Mouse (Mus musculus) naive thymus-derived CD4-positive, alpha-beta T cell, adult 2 months (primary cell): ENCODE measurements around the gene Pklr.

Experiments used
- DNase-seq: peaks from one replicate; pipeline ENCODE4 v3.0.0-alpha.2; 2011; ENCODE audit warnings: low read depth

The Pklr gene

DNA sequence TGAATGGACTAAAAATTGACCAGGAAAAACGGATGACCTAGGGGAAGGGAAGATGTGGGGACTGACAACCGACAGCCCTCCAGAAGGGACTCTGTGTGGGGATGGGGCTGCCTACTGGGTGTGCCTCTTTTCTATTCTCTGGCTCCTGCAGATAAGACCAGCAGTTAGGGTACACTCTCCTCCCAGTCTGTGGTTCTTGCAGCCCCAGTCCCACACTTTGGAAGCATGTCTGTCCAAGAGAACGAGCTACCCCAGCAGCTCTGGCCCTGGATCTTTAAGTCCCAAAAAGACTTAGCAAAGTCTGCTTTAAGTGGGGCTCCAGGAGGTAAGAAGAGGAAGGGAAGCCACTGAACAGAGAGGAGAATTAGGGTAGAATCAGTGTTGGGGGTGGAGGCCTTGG lies at the start of gene Pklr:
Gene Pklr, plus strand, starts transcription at position 185 of the 400 bp plus-strand sequence.
- no peak for DNase-seq

DNA sequence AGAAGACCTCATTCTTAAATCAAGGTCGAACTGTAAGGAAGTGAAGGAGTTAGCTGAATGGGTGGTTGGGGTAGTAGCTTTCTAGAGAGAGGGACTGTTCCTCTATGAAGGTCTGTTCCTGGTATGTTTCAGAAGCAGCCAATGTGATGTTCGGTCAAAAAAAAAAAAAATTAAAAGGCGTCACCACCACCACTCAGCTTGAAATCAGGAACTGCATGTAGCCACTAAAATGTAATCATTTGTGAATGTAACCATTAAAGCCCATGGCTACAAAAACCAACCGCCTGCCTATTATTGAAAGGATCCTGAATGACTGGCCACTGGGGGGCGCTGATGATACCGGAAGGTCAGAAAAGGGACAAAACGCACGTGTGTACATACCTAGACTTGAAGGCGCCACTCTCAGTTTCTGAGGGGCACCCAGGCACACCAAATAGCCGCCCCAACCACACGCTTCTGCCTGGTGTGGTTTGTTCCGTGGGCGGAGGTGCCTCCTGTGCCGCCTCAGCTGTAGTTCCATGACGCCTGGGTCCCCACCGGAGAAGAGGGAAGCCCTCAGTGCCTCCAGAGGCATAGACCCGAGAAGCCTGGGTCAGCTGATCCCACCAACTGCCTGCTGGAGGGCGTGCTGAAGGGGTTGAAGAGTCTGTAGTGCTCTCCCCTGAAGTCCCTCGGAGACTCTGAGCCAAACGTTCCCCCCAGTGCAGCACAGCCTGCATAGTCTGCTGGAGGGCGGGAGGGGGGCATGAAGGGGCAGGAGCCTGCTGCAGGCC lies 48.4 kb upstream of the Pklr start:
- peak; percentile 92 for DNase-seq

DNA sequence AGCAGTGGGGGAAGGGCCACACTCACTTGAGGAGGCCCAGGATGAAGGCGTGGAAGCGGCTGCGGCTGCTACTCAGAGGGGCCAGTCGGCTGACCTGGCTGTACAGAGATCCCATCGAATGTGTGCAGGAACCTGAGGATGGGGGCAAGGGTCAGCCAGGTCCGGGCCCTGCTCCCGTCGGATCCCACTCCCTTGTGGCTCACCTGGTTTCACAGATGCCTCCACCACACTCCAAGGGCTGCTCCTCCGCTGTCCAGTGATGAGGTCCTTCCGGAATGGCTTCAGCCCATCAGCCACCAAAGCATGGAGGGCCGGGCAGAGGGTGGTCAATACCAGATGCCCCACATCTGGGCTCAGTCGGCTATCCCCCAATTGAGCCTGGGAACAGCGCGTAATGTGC lies 47.0 kb upstream of the Pklr start:
- DNase-seq: no peak

DNA sequence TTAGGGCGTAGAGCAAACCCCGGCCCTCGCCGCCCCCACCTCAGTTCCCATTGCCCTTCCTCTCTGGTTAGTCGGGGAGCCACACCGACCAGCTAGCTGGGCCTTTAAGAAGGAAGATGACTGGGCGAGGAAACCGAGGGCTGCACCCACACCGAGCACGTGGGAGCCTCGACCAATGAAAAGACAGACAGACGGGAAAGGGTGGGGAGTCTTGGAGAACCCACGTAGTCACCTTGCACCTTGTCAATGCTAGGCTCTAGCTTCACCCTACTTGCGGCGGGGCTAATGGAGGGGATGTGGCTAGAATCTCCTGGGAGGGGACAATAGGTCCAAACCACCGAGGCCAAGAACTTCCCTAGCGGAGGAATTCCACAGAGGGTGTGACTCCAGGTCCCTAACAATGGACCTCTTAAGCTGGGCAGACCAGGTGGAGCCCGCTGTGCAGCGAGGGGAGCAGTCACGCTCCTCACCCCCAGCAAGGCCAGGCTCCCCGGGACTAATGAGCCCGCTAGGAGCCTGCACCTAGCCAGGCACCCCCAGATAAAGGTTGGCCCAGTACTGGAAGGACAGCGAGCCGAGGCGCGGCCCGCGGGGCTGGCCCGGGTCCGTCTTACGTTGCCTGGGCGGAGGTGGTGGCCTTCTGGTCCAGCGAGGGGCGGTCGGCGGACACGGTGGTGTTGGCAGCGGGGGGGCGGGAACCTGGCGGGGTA lies 45.9 kb upstream of the Pklr start:
- DNase-seq: peak; percentile 91

DNA sequence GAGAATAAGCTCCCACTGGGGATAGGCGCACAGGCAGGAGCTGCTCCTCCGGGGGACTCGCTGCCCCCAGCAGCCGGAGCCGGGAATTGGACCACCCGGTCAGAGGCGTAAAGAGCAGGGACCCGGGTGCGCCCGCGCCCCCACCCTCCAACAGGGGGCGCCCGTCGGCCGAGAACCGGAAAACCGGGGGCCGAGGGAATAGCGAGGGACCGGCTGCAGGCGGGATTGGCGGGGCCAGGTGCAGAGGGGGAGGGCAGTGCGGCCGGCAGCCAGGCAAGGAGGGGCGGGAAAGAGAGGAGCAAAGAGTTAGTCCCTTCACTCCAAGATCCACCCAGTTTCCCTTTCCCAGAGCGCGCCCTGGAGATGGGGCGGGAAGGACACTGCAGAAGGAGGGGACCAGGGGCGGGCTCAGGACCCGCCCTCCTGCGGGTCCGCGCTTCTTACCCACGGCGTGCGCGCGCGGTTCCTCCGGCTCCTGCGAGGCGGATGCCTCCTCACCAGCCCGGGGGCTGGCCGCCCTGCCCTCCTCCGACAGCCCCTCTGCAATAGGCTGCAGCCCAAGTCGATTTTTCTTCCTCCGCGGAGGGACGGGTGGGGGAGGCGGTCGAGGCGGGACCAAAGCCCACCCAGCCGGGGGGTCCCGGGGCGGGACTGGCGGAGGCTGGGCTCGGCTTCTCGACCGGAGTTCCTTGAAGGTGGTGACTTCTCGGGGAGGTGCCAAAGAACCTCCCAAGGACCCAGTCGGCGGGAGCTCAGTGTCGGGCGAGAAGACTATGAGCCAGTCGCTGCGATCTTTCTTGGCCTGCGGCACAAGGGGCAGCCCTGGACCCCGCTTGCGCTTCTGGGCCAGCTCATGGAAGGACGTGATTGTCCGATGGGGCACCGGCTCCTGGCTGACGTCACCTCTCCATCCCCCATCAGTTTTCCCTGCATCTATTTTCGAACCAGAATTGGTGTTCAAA lies 45.0 kb upstream of the Pklr start:
- peak; percentile 82 for DNase-seq

DNA sequence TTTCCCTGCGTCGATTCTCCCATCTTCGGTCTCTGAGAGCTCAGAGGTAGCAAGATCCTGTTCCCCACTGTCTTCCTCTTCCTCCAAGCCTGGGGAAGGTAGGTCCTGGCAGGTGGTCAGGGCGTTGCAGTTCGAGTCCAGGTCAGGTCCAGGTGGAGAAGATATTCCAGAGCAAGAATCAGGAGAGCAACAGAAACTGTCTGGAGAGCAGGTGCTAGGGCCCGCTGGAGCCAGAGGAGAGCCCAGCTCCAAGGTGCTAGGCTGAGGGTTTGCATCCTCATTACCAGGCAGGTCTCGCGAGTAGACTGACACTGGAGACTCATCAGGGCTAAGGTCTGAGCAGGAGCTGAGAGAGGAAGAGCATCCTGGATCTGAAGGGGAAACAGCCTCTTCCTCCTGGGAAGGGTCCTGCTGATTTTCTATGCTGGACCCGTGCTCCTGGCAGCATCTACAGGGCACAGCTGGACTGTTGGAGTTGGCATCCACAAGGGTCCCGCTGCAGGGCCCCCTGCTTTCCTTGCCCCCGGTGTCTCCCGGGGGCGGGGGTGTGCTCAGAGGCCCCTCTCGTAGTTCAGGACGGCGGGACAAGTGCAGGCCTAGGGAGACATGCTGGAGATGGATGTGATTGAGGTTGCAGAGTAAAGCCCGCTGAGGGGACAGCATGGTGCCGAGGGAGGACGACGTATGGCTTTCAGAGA lies 44.0 kb upstream of the Pklr start:
- DNase-seq: peak; percentile 28

DNA sequence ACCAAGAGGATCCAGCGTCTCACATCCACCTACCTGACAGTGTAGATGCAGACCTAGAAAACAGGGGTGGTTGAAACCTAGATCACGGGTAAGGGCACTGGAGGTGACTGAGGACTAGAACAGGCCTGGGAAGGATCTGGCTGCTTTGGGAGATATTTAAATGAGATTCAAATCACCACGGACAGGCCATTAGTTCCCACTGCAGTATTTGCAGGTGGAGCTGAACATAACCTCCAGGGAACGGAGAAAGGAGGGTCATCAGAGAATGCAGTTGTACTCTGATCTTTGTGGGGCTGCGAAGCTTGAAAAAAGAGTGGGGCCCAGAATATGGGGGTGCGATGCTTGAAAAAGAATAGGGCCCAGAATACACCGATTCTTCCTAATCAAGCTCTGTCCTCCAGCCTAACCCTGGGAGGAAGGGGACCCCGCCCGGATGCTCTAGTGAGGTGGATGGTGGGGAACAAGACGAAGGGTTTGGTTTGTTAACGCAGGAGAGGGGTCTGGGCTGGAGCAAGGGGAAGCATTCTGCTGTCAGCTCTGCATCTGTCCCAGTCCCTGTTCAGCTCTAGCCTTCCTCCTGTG lies 43.3 kb upstream of the Pklr start:
- no peak for DNase-seq

DNA sequence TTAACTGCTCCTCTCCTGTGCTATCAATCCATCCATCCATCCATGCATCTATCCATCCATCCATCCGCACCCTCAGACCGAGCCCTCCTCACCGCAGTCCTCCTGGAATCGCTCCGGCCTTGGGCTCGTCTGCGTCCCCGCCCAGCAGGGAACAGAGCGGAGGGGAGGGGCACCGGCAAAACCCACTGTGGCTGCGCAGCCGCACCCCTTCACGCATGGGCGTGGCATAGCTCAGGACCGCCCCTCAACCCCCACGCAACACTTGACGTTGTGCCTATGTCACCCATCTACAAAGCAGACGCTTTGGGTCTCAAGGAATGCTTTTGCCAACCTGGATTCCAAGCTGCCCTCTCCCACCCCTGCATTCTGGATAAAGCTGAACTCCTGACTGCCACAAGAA lies 42.8 kb upstream of the Pklr start, which contains the start of gene Rusc1:
Gene Rusc1, minus strand, starts transcription at position 137 of the 400 bp plus-strand sequence.
- DNase-seq: peak; percentile 71

DNA sequence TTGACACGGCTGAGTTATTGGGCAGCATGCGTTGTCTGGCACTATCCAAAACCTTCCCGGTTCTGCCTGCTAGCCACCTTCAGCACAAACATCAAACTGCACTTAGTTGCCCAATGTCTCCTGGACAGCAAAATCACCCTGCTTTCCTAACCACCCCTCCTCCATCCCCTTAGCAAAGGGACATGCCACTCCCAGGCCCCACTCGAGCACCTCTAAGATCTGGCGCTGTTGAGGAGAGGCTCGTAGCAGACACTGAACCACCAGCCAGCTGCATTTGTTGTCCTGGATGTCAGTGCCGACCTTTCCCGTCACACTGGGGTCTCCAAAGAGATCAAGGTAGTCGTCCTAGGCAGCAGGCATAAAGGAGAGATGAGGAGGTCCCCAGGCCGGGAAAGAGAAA lies 41.9 kb upstream of the Pklr start:
- no peak for DNase-seq

DNA sequence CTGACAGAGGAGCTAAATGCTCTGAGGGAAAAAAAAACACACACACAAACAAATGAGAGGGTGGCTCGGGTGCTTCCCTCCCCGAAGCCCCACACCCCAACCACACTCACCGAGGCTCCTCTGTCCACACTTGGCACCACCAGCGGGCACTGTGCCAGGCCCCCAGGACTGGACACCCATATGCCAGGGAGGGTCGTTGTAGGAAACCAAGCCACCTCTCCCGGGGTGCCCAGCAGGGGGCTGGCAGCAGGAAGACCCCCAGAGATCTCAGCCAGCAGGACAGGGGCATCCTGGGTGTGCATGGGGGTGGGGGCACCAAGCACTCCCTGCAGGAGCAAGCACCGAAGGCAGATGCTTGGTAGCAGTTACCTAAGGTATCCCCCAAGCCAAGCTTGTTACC lies 35.1 kb upstream of the Pklr start, which contains the start of gene Gm43738:
Gene Gm43738, minus strand, starts transcription at position 289 of the 400 bp plus-strand sequence.
- DNase-seq: no peak

DNA sequence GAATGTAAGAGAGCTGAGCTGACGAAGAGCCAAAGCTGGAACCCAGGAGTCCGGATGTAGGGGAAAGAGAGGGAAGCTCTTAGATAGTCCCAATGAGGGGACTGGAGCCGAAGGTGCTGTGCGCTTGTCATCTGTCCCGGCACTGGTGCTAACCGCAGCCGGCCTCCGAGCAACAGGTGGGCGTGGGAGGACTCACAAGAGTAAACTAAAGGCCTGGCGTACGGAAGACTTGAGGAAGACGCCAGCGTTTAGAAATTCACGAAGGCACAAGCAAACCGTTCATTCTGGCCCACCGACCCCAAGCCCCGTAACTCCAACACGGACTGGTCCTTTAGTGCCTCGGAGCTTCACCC lies 34.5 kb upstream of the Pklr start:
- no peak for DNase-seq

DNA sequence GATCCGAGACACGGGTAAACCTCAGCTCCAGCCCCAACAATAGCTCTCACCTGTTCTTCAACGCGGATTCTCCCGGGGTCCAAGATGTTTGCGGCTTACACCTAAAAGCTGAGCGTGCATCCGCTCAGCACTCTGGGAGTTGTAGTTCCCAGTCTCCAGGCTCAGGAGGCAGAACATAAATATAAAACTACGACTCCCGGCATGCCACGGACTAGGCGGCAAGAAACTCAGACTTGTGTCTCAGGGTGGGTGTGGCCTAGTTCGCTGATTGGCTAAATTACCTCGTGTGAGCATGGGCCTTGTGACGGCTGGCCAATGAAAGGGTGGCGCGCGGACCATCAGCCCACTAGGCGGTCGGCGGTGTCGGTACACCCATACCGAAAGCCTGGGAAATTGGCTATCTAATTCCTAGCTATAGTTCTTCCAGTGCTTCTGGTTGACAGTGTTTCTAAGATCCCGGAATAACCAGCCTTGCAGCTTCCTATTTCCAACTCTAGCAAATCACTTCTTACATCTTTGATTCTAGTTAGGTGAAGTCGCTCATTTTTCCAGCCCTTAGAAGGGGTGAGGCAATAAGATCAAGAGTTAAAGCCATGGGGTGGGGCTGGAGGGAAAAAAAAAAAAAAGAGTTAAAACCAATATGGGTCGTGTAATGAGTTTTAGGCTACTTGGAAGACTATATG lies 34.0 kb upstream of the Pklr start, which contains the start of gene Fdps:
Gene Fdps, minus strand, starts transcription at position 148 of the 683 bp plus-strand sequence.
- DNase-seq: peak; percentile 97

DNA sequence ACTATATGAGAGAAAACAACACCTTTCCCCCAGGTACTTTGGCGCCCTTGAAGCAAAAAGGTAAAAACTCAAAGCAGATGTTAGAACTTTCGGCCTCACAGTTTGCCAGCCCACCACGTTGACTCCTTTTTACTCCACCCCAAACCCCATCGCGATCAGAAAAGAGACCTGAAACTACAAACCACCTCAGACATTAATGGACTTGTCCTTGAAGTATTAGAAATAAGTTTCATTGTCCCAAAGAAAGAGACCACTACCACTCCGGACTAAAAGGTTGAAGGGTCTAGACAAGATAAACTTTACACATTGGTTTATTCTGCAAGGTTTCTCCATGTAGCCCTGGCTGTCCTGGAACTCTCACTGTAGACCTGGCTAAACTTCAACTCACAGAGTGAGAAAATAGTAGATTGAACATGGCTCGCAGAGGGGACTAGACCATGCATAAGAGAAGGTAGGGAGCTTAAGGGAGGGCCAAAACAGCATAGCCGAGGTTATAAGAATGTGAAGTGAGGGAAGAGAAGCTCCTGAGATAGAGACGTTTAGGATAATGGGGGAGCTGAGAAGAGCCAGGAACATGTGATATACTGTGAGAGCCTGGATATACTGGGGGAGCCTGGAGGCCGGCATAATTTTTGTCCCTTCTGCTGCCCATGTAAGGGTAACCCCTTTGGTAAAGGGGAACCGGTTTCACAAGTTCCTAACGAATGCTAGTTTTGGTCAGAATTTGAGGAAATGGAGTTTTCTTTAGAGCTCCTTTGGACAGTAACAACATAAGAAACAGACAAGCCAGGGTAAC lies 33.2 kb upstream of the Pklr start:
- DNase-seq: no peak

DNA sequence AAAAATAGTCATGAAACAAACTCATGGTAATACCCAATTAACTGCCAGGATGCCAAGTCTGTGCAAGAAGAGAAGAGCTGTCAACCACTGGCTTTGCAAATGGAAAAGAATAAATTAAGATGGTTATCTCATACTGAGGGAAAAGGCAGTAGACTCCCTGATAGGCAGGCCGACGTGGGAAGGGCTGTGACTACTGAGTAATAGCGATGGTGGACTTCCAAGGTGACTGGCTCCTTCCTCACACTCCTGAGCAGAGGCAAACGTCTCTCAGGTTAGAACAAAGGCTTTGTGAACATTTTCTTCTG lies 32.7 kb upstream of the Pklr start:
- DNase-seq: no peak

DNA sequence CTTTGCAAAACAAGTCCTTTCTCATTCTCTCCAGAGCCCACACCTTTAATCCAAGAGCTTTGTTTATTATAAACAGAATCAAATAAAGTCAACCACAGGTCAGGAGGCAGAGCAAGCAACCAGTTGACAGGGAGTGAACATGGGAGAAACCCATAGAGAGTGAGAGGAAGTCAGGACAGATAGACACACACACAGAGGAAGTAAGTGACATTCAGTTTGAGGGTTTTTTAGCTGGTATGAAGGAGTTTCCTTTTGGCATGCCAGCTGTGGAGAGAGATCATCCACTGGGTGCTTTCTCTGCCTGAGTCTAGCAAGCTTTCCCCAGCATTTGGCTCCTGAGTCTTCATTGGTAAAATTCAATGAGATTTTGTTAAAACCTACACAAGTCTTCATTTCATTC lies 29.1 kb upstream of the Pklr start:
- DNase-seq: no peak

DNA sequence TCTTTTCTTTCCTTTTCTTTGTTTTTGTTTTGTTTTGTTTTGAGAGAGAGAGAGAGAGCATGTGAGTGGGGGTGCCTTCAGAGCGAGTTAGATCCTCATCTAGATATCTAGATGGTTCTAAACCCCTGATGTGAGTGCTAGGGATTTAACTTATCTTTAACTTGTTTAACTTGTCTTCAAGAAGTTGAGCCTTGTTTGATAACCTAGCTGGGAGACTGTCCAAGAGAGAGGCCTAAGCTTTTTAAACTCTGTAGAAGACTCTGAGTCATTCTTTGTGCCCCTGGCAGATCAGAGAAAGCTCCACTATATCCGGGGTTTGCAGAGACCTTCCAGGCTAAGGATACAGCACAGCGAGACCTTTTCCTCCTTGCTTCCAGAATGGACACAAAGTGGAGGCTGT lies 28.4 kb upstream of the Pklr start:
- DNase-seq: no peak

DNA sequence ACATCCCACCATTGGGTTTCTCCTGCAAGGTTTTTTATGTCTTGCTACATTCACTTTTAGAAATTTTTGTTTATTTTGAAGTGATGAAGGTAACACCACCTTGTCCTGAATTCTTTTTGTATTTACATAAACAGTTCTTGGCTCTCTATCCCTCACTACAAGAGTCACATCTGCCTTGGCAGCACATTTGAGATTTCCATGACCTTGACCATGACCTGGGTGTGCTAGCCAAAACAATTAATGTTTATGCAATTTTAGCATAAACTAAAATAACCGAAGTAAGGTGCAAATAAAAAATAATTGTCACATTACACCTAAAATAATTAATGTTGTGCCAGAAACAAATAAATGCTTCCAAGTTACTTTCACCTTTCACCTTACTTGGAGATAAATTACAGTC lies 27.8 kb upstream of the Pklr start:
- no peak for DNase-seq

DNA sequence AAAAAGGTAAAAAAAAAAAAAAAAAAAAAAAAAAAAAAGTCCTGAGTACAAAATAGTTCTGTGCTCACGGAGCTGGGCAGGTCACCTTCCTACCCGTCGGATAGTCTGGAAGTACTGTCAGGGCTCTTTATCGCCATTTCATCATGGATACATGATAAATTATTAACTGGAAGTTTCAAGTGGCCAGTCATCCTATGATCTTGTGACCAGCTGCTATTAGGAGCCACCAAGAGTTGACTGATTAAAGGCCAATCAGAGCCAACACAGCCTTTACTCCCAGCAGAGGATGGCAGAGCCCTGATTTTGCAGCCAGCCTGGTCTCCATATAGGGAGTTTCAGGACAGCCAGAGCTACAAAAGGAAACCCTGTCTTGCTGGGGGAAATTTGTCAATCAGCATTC lies 22.9 kb upstream of the Pklr start:
- DNase-seq: no peak

DNA sequence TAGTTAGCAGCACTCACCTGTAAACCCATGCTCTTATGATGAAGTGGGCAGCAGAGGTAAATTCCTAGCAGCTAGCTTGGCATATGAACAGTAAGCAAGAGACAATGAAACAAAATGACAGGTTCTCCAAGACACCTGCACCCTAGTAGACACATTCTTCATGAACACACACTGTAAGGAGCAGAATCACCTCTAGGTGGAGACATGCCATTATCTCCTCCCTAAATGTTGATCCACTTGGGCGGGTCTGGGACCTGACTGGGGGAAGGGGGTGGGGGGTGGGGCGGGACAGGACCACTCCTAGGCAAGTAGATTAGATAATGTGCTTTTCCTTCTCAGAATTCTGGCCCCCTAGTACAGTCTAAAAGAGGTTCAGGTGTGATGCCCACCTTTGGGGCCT lies 20.4 kb upstream of the Pklr start:
- peak; percentile 79 for DNase-seq

DNA sequence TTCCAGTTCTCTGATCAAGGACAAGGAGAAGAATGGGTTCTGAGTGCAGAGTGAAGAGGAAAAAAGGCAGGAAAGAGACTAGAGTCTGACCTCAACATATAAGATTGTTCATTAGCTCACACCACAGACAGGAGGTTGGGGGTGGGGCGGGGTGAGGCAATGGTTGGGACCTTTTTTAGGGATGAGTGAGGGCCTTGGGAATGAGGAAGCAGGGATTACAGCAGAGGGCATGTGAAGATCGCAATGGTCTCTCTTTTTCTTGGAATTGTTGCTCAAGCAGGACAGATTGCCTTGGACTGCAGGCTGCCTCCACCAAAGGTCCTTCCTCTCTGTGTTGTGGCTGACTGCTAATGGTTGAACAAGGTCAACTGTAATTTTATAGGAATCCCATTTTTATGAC lies 12.6 kb upstream of the Pklr start:
- DNase-seq: no peak
